ENCODE assay signal across 8 mouse cellular contexts in the genomic region with DNA sequence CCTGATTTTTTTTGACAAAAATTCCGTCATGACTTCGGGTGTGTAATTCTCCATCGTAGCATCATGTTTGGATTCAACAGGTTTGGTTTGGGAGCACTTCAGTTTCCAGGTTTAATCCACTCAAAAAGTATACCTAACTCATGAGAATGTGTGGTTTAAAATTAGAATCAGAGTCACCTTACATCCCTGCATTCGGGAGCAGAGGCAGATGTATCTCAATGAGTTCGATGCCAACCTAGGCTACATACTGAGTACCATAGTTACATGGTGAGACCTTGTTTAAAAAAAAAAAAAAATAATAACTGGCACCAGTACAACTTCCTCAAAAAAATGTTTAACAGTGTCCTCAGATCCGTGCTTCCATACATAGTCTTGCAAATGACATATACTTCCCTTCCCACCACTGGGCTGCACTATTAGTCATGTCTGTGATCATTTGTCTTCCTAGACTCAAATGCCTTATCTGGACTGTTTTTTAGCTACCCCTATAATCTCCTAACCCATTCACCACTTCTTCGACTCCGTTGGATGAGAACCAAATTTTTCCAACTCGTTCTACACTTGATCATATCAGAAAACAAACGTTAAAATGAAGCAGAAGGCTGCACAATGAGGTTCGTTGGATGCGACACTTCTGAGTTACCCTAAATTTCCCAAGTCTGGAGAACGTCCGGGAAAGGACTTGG. TPM values are rescaled to one million over a fixed set of nuclear protein-coding genes. Genes with fewer than 3 reads are reported as not detected.
DNase-seq lines count a peak whose midpoint lies in the region; ATAC-seq lines count a peak whose summit lies in the region.

No protein-coding gene starts in this region.

- DNase-seq in heart, postnatal 36 days, result no peak
- peak; percentile 25 for DNase-seq in MN1 (ENCODE audit: low spot score)
- DNase-seq in hindbrain, embryonic 11.5 days (ENCODE audit: low spot score), result no peak
- no peak for DNase-seq in midbrain, embryonic 11.5 days (ENCODE audit: low spot score, missing footprints)
- DNase-seq in right cerebral cortex, postnatal 14 days, result no peak
- DNase-seq in left cerebral cortex, adult 18-20 months (ENCODE audit: low spot score in 2 of 2), result no peak
- no peak for DNase-seq in cerebellum, adult 8-10 months

- H3K4me1 ChIP-seq in heart, embryonic 13.5 days, result peaks cover 47% of the 10 kb centered on the region
- H3K4me1 ChIP-seq in hindbrain, embryonic 11.5 days (replicated peaks; ENCODE audit: control insufficient read depth, insufficient read depth, low read length), result peaks cover 2% of the 10 kb centered on the region; the same call in 1 of the 2 replicates
- H3K4me1 ChIP-seq in midbrain, embryonic 11.5 days (ENCODE audit: control insufficient read depth, insufficient read depth, low read length), result peaks cover 19% of the 10 kb centered on the region

- H3K27ac ChIP-seq in heart, embryonic 13.5 days (replicated peaks), result peak overlapping the region; percentile 84
- peak overlapping the region; percentile 71 for H3K27ac ChIP-seq in hindbrain, embryonic 11.5 days (ENCODE audit: low read depth, low read length)
- H3K27ac ChIP-seq in midbrain, embryonic 11.5 days (ENCODE audit: low read depth, low read length), result peak overlapping the region; percentile 76

- WGBS in heart, embryonic 13.5 days, result 30% methylated on average over 14 of the region's 14 CpGs
- WGBS in hindbrain, embryonic 11.5 days, result 34% methylated on average over 14 of the region's 14 CpGs
- WGBS in midbrain, embryonic 11.5 days, result 35% methylated on average over 14 of the region's 14 CpGs

- intact Hi-C loops in heart, postnatal 36 days (cut with DNase I), result no loop called here

- peak overlapping the region; percentile 87 for H3K9ac ChIP-seq in heart, embryonic 13.5 days
- peak overlapping the region; percentile 81 for H3K9ac ChIP-seq in hindbrain, embryonic 11.5 days (ENCODE audit: low read depth, low read length)
- peak overlapping the region; percentile 88 for H3K9ac ChIP-seq in midbrain, embryonic 11.5 days (ENCODE audit: low read length)

- H3K36me3 ChIP-seq in heart, embryonic 13.5 days, result peaks cover 20% of the 10 kb centered on the region
- no peaks in the 10 kb centered on the region for H3K36me3 ChIP-seq in hindbrain, embryonic 11.5 days (ENCODE audit: control insufficient read depth, insufficient read depth, low read length)
- H3K36me3 ChIP-seq in midbrain, embryonic 11.5 days (ENCODE audit: control insufficient read depth, insufficient read depth, low read length), result no peaks in the 10 kb centered on the region

- no peaks in the 10 kb centered on the region for H3K27me3 ChIP-seq in heart, embryonic 13.5 days (replicated peaks)
- no peaks in the 10 kb centered on the region for H3K27me3 ChIP-seq in hindbrain, embryonic 11.5 days (ENCODE audit: control insufficient read depth, insufficient read depth, low read length)
- H3K27me3 ChIP-seq in midbrain, embryonic 11.5 days (ENCODE audit: control insufficient read depth, insufficient read depth, low read length), result no peaks in the 10 kb centered on the region

- no peaks in the 10 kb centered on the region for H3K9me3 ChIP-seq in heart, embryonic 13.5 days
- H3K9me3 ChIP-seq in hindbrain, embryonic 11.5 days (ENCODE audit: control insufficient read depth, low read length), result no peaks in the 10 kb centered on the region
- no peaks in the 10 kb centered on the region for H3K9me3 ChIP-seq in midbrain, embryonic 11.5 days (ENCODE audit: control insufficient read depth, low read length)

- peak overlapping the region; percentile 73 for H3K4me2 ChIP-seq in heart, embryonic 13.5 days
- peak overlapping the region; percentile 55 for H3K4me2 ChIP-seq in hindbrain, embryonic 11.5 days (replicated peaks; ENCODE audit: low read depth, low read length)
- H3K4me2 ChIP-seq in midbrain, embryonic 11.5 days, result peak overlapping the region; percentile 52

- H3K4me3 ChIP-seq in heart, embryonic 13.5 days, result peak overlapping the region; percentile 82
- H3K4me3 ChIP-seq in hindbrain, embryonic 11.5 days (ENCODE audit: low read depth, low read length), result peak overlapping the region; percentile 89
- peak overlapping the region; percentile 86 for H3K4me3 ChIP-seq in midbrain, embryonic 11.5 days (ENCODE audit: low read depth, low read length)

- no peak for ATAC-seq in heart, embryonic 13.5 days (ENCODE audit: extremely low read depth, insufficient number of reproducible peaks, low FRiP score, low TSS enrichment)
- peak; percentile 34; the same call in 1 of the 2 replicates for ATAC-seq in hindbrain, embryonic 11.5 days (ENCODE audit: low FRiP score)
- peak; percentile 14; the same call in 1 of the 2 replicates for ATAC-seq in midbrain, embryonic 11.5 days (ENCODE audit: low FRiP score)

RNA-seq across cellular contexts. Expression of a gene that starts 0.6 kb away (rescaled TPM):
- polyA plus RNA-seq in heart, embryonic 13.5 days (2015; fragmentation: Nextera tagmentation; extraction: Ambion mirVana), result 226 and 256 TPM in 2 replicates
- 100 to 1,000 TPM; 118 to 126 TPM for total RNA-seq in heart, postnatal 36 days (2021)
- 206 and 231 TPM in 2 replicates for polyA plus RNA-seq in hindbrain, embryonic 11.5 days (2014; fragmentation: Nextera tagmentation; extraction: Ambion mirVana)
- 238 and 253 TPM in 2 replicates for polyA plus RNA-seq in midbrain, embryonic 11.5 days (2014; fragmentation: Nextera tagmentation; extraction: Ambion mirVana)
- total RNA-seq in left cerebral cortex, adult 18-20 months (2021), result 10 to 100 TPM; 89.2 to 93.8 TPM

RNA-seq across cellular contexts. Expression of a gene that starts 5.3 kb away (rescaled TPM):
- polyA plus RNA-seq in heart, embryonic 13.5 days (2015; fragmentation: Nextera tagmentation; extraction: Ambion mirVana), result 97.4 and 98.7 TPM in 2 replicates
- total RNA-seq in heart, postnatal 36 days (2021), result 10 to 100 TPM; 12.6 to 19.1 TPM
- polyA plus RNA-seq in hindbrain, embryonic 11.5 days (2014; fragmentation: Nextera tagmentation; extraction: Ambion mirVana), result 71.2 and 73.1 TPM in 2 replicates
- polyA plus RNA-seq in midbrain, embryonic 11.5 days (2014; fragmentation: Nextera tagmentation; extraction: Ambion mirVana), result 57.4 and 57.5 TPM in 2 replicates
- total RNA-seq in left cerebral cortex, adult 18-20 months (2021), result 10 to 100 TPM; 12.0 to 12.6 TPM

RNA-seq across cellular contexts. Expression of a gene that starts 8.6 kb away (rescaled TPM):
- polyA plus RNA-seq in heart, embryonic 13.5 days (2015; fragmentation: Nextera tagmentation; extraction: Ambion mirVana), result 9.6 and 10.8 TPM in 2 replicates
- 1 to 10 TPM; 4.1 to 6.1 TPM for total RNA-seq in heart, postnatal 36 days (2021)
- polyA plus RNA-seq in hindbrain, embryonic 11.5 days (2014; fragmentation: Nextera tagmentation; extraction: Ambion mirVana), result 4.3 and 4.8 TPM in 2 replicates
- 4.3 and 4.7 TPM in 2 replicates for polyA plus RNA-seq in midbrain, embryonic 11.5 days (2014; fragmentation: Nextera tagmentation; extraction: Ambion mirVana)
- 1 to 10 TPM; 2.3 to 4.0 TPM for total RNA-seq in left cerebral cortex, adult 18-20 months (2021)

RNA-seq across cellular contexts. Expression of a gene that starts 37.8 kb away (rescaled TPM):
- 42.1 and 42.2 TPM in 2 replicates for polyA plus RNA-seq in heart, embryonic 13.5 days (2015; fragmentation: Nextera tagmentation; extraction: Ambion mirVana)
- total RNA-seq in heart, postnatal 36 days (2021), result 10 to 100 TPM; 55.5 to 57.6 TPM
- polyA plus RNA-seq in hindbrain, embryonic 11.5 days (2014; fragmentation: Nextera tagmentation; extraction: Ambion mirVana), result 19.7 and 19.9 TPM in 2 replicates
- 15.8 and 19.5 TPM in 2 replicates for polyA plus RNA-seq in midbrain, embryonic 11.5 days (2014; fragmentation: Nextera tagmentation; extraction: Ambion mirVana)
- 10 to 100 TPM; 21.1 to 22.2 TPM for total RNA-seq in left cerebral cortex, adult 18-20 months (2021)

RNA-seq across cellular contexts. Expression of a gene that starts 49.8 kb away (rescaled TPM):
- polyA plus RNA-seq in heart, embryonic 13.5 days (2015; fragmentation: Nextera tagmentation; extraction: Ambion mirVana), result 1.6 and 2.0 TPM in 2 replicates
- total RNA-seq in heart, postnatal 36 days (2021), result not detected
- polyA plus RNA-seq in hindbrain, embryonic 11.5 days (2014; fragmentation: Nextera tagmentation; extraction: Ambion mirVana), result 37.3 and 40.0 TPM in 2 replicates
- 33.6 and 34.4 TPM in 2 replicates for polyA plus RNA-seq in midbrain, embryonic 11.5 days (2014; fragmentation: Nextera tagmentation; extraction: Ambion mirVana)
- total RNA-seq in left cerebral cortex, adult 18-20 months (2021), result 1 to 10 TPM; 4.2 to 7.5 TPM
